In the genomic region with DNA sequence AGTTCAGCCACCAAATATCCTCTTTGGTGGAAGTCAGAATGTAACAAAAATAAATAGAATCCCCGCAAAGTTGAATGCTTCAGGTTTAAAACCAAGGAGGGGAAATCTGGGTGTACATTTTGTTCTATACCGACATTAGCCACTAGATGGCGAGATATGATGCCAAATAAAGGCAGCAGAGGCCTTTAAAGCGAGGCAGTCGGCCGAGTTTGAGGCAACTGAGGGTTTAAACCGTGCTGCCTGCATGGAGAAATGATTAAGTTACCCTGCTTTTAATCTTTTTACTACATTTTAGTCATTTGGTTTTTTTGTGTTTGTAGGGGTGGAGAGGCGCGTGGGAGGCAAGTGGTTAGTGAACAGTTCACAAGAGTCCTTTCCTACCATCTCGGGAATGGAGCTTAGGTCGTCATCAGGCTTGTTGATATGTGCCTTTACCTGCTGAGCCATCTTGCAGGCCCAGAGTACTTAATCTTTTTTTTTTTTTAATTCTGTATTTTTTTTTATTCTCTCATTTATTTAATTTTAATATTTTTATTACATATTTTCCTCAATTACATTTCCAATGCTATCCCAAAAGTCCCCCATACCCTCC, we compare ENCODE assay signal across 9 mouse cellular contexts.
DNase-seq lines count a peak whose midpoint lies in the region; ATAC-seq and TF ChIP-seq lines count a peak whose summit lies in the region.
"Had no signal": no experiment of that assay in that cellular context is flagged by ENCODE, and none has a peak within 500 bp of the region (broad histone marks: within the 10 kb centered on the region; RNA-seq: fewer than 3 reads in every experiment).

No protein-coding gene starts in this region.

- peaks cover 5% of the 10 kb centered on the region; the same call in 1 of the 2 replicates for H3K9me3 ChIP-seq in midbrain, embryonic 16.5 days (replicated peaks; ENCODE audit: control insufficient read depth, low read length, poor library complexity, severe bottlenecking)
- H3K9me3 ChIP-seq in stomach, postnatal 0 days (ENCODE audit: control insufficient read depth, low read length) = no peaks in the 10 kb centered on the region
- H3K9me3 ChIP-seq: embryonic facial prominence, embryonic 15.5 days had no signal

- H3K4me2 ChIP-seq in midbrain, embryonic 16.5 days (ENCODE audit: low read length) = peak overlapping the region; percentile 34; the same call in 1 of the 2 replicates
- H3K4me2 ChIP-seq in stomach, postnatal 0 days (replicated peaks; ENCODE audit: low read depth) = no peak overlapping the region
- H3K4me2 ChIP-seq: embryonic facial prominence, embryonic 15.5 days had no signal

- H3K27me3 ChIP-seq in midbrain, embryonic 16.5 days (ENCODE audit: control insufficient read depth, insufficient read depth, low read depth, low read length) = no peaks in the 10 kb centered on the region
- H3K27me3 ChIP-seq in stomach, postnatal 0 days (ENCODE audit: control insufficient read depth, insufficient read depth, low read length) = no peaks in the 10 kb centered on the region
- H3K27me3 ChIP-seq: embryonic facial prominence, embryonic 15.5 days had no signal

- H3K27ac ChIP-seq in midbrain, embryonic 16.5 days (ENCODE audit: low read length) = no peak overlapping the region
- no peak overlapping the region for H3K27ac ChIP-seq in stomach, postnatal 0 days (replicated peaks)
- H3K27ac ChIP-seq: embryonic facial prominence, embryonic 15.5 days had no signal

- ATAC-seq in midbrain, embryonic 16.5 days = peak; percentile 88
- no peak for ATAC-seq in stomach, postnatal 0 days (ENCODE audit: low FRiP score, low TSS enrichment)

- intact Hi-C loops in left cerebral cortex, postnatal 25 days (cut with DNase I) = loop anchor here (5.0 kb wide), 2 partner anchors 194 to 794 kb away; no protein-coding TSS in a partner anchor

- no peak overlapping the region for H3K9ac ChIP-seq in midbrain, embryonic 16.5 days (ENCODE audit: low read depth, low read length)
- no peak overlapping the region for H3K9ac ChIP-seq in stomach, postnatal 0 days (ENCODE audit: low read length)
- H3K9ac ChIP-seq: embryonic facial prominence, embryonic 15.5 days had no signal

- TF ChIP-seq CTCF in stomach, postnatal 0 days (IDR thresholded peaks at IDR 0.05; ENCODE audit: low read depth) = peak; percentile 86

- WGBS in midbrain, embryonic 16.5 days = 17% methylated on average over 11 of the region's 11 CpGs
- WGBS in stomach, postnatal 0 days = 17% methylated on average over 11 of the region's 11 CpGs

- no peak overlapping the region for H3K4me3 ChIP-seq in midbrain, embryonic 16.5 days (ENCODE audit: low read depth, low read length)
- no peak overlapping the region for H3K4me3 ChIP-seq in stomach, postnatal 0 days (ENCODE audit: low read depth, low read length)
- H3K4me3 ChIP-seq: embryonic facial prominence, embryonic 15.5 days had no signal

- no peak for TF ChIP-seq EP300 in stomach, postnatal 0 days (optimal IDR thresholded peaks at IDR 0.05)

- H3K36me3 ChIP-seq in midbrain, embryonic 16.5 days (ENCODE audit: control insufficient read depth, insufficient read depth, low read length) = no peaks in the 10 kb centered on the region
- no peaks in the 10 kb centered on the region for H3K36me3 ChIP-seq in stomach, postnatal 0 days (ENCODE audit: control insufficient read depth, insufficient read depth, low read length)
- H3K36me3 ChIP-seq: embryonic facial prominence, embryonic 15.5 days had no signal

- DNase-seq in urinary bladder, postnatal 14 days (ENCODE audit: low spot score) = peak; percentile 37
- no peak for DNase-seq in urinary bladder, postnatal 4 days (ENCODE audit: low spot score in 2 of 2)
- DNase-seq in cerebellum, adult 8-10 months = peak; percentile 61
- DNase-seq in frontal cortex, postnatal 25 days (ENCODE audit: low spot score in 2 of 2) = peak; percentile 14 to 35
- DNase-seq in kidney, adult 11 months = peak; percentile 9
- DNase-seq in left cerebral cortex, postnatal 25 days (ENCODE audit: low spot score in 2 of 2) = peak; percentile 78 to 83
- DNase-seq in stomach, postnatal 0 days (ENCODE audit: low spot score) = peak; percentile 27

- no peaks in the 10 kb centered on the region for H3K4me1 ChIP-seq in midbrain, embryonic 16.5 days (ENCODE audit: control insufficient read depth, insufficient read depth, low read length)
- no peaks in the 10 kb centered on the region for H3K4me1 ChIP-seq in stomach, postnatal 0 days (replicated peaks; ENCODE audit: control insufficient read depth, insufficient read depth)
- H3K4me1 ChIP-seq: embryonic facial prominence, embryonic 15.5 days had no signal

Comparison
In these comparisons a context has a peak if more than half of its experiments do, and no peak if none do; other contexts are left out.
1. DNase-seq: peak in urinary bladder, postnatal 14 days (single experiment), cerebellum, adult 8-10 months (single experiment), frontal cortex, postnatal 25 days (2 of 2), kidney, adult 11 months (single experiment), left cerebral cortex, postnatal 25 days (2 of 2) and stomach, postnatal 0 days (single experiment); none in urinary bladder, postnatal 4 days (0 of 2).